Mouse (Mus musculus): ENCODE results near the gene Slamf9. TPM values are rescaled to one million over a fixed set of nuclear protein-coding genes. Genes with fewer than 3 reads are reported as not detected.
A peak's percentile ranks its signal among the peaks of the same experiment; 100 is the strongest.

Slamf9 gene
- total RNA-seq (2021): 1 to 10 TPM in 1 of 2 experiments, under 1 TPM in 1; 0.98 to 1.1 TPM
- long read RNA-seq, experiment 1, partial matches to known transcripts: 0 of 3 reads
- long read RNA-seq, experiment 1, other reads (novel, unspliced or antisense): 0 of 3 reads
- long read RNA-seq, experiment 2, partial matches to known transcripts: 0 of 1 reads
- long read RNA-seq, experiment 2, other reads (novel, unspliced or antisense): 0 of 1 reads

DNA sequence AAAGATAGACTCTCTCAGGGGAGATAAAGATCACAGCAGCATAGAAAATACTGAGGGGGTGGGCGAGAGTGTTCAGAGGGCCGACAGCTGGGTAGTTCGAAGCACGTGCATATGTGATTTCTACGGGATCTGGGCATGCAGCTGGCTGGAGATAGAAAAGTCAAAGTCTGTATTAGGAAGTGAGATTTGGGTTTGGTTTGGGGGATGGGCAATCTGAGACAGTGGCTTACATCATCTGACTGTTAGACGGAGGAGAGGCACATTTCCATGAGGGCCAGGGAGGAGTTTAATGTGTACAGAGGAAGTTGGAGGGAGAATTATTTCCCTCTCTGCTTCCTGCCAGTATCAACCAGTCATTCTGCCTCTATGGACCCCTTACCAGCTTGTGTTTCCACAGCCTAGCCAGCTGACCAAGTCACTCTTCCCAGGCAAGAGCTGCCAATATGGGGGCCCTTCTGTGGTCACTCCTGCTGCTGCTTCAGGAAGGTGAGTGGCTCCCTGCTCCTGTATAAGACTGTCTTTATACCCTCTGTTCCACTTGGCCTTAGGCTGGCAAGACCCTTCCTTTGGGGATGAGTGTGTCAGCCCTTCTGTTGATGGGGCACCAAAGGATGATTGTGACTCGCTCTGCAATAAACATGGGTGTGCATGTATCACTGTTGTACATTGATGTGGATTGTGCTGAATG is at the start of gene Slamf9:
TSS of gene Slamf9 (plus strand) at position 305 of the 688 bp plus-strand sequence.
- DNase-seq: no peak
- intact Hi-C loops (cut with DNase I): no loop called here

DNA sequence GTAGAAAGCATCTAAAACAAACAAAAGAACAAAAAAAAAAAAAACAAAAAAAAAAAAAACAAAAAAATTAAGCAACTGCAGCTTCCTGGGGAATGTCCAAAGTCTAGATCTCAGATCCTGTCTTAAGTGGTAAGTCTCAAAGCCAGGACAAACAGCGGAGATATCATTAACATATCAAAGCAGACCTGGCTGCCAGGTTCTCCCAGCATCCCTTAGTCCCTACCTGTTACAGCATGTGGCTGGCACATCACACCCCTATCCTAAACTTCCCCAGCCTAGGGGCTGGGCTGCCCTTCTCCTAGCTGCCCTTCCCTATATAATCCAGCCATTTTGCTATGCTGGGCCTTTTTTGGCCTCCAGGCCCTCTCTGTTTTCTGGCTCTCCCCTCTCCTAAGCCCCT is 48.7 kb upstream of the Slamf9 start:
- no peak for DNase-seq
- intact Hi-C loops (cut with DNase I): no loop called here

DNA sequence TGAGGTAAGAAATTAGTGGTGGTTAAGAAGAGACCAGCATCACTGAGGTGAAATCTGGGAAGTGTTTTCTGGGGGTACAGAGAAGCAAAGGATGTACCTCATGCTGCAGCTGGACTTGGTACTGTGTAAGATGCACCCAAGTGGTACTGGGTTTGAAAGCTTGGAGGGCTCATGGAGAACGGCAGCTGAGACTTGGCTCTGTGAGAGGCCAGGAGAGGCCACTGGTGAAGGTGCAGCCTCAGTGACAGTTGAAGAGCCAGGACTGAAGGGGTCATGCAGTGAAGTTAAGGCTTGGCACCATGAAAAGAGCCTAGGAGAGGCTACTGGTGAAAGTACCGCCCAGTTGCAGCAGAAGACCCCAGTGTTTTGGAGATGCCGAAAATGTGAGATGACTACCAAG is 47.3 kb upstream of the Slamf9 start:
- DNase-seq: no peak
- intact Hi-C loops (cut with DNase I): no loop called here

DNA sequence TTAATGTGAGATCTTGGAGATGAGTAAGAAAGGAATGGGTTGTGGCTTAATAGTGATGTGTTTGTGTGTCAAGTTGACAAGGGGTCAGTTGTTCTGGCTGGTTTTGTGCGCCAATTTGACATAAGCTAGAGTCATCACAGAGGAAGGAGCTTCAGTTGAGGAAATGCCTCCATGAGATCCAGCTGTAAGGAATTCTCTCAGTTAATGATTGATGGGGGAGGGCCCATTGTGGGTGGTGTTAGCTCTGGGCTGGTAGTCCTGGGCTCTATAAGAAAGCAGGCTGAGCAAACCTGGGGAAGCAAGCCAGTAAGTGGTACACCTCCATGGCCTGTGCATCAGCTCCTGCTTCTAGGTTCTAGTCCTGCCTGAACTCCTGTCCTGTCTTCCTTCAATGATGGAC is 46.5 kb upstream of the Slamf9 start:
- DNase-seq: no peak
- intact Hi-C loops (cut with DNase I): no loop called here

DNA sequence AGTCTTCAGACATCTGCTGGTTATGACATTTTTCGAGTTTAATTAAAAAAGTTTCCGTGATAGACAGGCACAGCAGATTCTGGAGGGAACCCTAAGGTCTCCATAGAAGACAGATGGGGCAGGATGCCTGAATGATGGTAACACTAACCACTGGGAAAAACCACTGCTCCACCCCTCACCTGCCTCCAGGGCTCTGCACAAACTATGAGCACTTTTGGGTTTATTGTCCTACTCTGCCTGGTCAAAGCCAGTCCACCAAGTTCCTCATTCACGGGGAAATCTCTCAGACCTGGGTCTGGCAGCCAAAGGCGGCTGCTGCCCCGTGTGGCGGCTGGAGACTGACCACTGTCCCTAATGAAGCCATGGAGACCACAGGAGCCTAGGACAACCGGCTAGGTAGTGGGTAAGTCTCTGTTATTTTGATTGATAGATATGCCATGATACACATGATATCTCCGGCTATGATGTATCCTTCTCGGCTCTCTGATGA is 44.4 kb upstream of the Slamf9 start:
- intact Hi-C loops (cut with DNase I): no loop called here
- DNase-seq: no peak

DNA sequence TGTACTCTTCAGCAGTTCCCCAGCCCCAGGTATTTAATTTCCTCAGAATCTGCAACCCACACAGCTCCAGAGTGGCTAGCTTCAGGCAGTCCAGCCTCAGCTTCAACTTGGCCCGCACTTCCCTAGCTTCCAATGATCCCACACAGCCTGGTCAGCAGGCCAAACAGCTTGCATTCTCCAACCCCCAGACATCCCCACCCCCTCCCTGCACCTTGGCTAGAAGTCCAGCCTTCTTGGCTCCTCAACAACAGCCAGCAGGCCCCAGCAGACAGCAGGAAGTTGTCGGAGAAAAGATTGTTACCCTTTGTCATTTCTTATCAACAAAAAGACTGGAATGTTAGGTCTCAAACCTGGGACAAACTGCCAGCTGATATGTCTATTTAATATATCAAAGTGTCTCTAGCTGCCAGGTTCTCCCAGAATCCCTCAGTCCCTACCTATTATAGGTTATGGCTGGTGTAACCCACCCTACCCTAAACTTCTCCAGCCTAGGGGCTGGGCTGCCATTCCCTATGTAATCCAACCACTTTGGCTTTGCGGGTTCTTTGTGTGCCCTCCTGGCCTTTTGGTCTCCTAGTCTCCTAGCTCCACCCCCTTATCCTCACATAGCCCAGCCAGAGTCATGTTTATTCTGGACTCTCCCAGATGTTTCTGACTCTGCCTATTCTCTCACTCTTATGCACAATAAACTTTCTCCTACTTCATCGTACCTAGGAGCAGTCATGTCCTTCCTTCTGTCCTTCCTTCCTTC is 43.1 kb upstream of the Slamf9 start:
- peak; percentile 67 to 69 for DNase-seq
- intact Hi-C loops (cut with DNase I): no loop called here

DNA sequence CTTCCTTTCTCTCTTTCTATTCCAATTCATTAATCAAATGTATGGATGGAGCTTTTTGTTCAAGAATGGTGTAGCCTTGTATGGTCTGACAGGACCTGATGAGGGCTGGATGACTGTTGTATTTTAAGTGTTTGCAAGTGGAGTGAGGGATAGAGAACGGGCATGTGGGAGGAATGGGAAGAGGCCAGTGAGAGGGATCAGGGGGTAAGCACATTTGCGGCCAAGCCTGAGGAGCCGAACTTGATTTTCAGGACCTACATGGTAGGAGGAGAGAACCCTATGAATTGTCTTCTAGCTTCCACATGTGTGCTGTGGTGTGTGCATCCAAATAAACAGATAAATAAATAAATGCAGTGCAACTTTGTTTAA is 42.6 kb upstream of the Slamf9 start:
- DNase-seq: no peak
- intact Hi-C loops (cut with DNase I): no loop called here

DNA sequence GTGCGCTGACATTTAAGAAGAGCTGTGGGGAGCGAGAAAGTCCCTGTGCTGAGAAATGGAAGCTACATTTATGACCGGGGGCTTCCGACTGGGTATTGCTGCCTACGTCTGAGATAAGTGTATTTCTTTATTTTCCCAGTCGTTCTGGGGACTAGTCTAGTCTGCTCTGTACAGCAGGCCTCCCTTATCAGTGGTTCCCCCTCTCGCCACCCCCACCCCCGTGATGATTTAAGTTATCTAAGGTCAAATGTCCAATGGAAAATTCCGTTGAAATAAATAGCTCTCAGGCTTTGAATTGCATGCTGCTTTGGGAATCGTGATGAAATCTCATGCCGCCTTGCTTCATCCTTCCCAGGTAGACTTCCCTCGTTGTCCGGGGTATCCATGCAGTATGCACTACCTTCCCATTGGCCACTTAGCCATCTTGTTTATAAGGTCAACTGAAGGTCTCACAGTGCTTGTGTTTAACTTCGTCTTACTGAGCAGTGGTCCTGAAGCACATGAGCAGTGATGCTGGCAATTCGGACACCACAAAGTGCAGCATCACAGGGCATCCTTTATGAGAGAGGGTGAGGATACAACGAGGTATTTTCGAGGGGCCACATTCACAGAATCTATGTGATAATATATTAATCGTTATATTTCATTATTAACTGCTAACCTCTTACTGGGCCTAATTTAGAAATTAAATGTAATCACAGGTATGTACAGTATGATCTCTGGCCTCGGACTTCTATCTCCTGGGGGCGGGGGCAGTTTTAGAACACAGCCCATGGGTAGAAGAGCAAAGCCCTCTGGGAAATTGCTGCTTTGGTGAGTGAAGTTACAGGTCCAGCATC is 41.9 kb upstream of the Slamf9 start:
- intact Hi-C loops (cut with DNase I): no loop called here
- DNase-seq: no peak

DNA sequence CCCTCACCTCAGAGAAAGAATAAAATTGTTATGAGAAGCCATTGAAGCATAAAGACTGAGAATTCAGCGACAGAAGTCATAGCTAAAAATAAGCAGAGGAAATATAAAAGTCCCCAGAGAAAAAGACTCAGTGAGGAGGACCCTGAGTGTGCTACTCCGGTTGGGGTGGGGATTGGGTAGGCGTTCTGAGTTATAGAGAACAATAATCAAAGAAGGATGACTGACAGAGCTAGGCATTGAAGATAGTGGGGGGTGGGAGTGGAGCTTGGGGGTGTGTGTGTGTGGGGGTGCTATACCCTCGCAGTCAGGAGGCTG is 41.4 kb upstream of the Slamf9 start:
- intact Hi-C loops (cut with DNase I): no loop called here
- no peak for DNase-seq

DNA sequence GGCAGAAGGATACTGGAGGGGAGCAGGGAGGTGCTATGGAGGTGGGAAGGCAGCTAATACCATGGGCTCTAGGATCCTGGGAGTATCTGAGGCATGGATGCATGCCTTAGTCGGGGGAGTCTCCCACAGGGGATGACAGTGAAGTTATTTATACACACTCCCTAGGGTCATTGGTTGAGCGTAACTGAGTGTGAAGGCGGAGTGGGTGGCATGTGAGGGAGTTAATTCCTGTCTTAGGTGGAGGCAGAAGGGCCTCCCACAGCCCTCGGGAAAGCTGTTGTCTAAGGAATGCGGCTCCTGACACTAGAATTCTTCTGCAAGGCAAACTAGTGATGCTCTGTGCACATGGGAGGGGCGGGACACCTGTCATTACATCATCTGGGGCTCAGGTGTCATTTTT is 38.4 kb upstream of the Slamf9 start:
- DNase-seq: no peak
- intact Hi-C loops (cut with DNase I): no loop called here

DNA sequence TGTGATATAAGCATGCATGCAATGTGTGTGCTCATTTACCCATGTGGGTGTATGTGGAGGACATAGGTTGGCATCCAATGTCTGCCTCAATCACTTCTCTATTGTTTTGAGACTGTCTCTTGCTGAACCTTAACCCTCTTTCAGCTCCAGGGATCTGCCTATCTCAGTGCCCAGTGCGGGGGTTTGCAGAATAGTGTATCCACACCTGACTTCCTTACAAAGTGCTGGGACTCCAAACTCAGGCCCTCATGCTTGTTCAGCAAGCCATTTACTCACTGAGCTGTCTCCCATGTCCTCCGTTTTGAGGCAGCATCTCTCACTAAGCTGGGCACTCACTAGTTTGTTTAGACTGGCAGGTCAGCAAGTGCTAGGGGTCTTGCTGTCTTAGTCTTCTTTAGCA is 36.5 kb upstream of the Slamf9 start:
- intact Hi-C loops (cut with DNase I): no loop called here
- DNase-seq: no peak

DNA sequence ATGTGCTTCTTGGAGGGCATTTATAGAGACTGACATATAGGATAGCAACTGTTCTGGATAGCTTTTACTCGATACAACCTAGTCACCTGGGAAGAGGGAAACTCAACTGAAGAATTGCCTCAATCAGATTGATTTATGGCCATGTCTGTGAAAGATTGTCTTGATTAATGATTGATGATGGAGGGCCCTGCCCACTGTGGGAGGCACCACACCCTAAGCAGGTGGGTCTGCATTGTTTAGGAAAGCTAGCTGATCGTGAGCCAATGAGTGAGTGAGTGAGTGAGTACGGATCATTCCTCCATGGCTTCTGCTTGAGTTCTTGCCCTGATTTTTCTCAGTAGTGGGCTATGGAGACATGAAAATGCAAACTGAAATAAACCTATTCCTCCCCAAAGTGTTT is 34.6 kb upstream of the Slamf9 start:
- no peak for DNase-seq
- intact Hi-C loops (cut with DNase I): no loop called here

DNA sequence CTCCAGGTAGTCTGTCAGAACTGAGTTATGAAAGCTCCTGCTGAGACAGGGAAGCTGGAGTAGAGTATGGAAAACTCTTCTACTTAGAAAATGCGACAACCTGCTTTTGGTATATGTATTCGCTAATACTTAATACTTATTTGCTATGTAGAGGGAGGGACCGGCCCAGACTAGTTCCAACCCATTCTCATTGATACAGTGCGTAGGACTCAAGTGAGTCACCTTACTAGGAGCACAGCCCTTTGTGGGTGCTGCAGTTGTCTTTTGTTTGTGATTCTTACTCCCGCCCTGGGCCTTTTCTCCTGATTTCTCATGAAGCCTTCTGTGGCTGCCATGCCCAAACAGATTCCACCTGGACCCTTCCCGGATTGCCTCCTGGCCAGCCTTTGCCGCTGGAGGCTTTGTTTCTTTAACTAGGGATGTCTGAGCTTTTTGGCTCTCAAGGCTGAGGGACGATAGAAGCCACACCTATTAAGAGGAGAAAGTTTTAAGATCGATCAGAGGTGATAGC is 33.2 kb upstream of the Slamf9 start:
- intact Hi-C loops (cut with DNase I): no loop called here
- DNase-seq: no peak

DNA sequence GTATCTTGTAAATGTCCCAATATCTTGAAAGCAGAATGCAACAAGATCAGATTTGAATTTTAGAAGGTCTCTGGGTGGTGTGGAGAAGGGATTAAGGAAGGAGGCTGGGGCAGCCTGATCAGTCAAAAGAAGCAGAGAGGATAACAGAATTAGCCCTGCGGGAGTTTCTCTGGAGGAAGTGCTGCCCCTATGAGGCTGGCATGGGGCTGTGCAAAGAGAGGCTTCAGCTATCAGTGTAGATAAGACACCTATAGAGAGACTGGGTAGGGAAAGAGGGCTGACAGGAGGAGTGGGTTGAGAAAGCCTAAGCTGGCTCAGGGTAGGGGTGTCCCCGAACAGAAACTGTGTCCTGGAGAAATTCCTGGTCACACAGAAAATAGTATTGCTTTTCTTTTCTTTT is 24.9 kb upstream of the Slamf9 start:
- intact Hi-C loops (cut with DNase I): no loop called here
- DNase-seq: no peak

DNA sequence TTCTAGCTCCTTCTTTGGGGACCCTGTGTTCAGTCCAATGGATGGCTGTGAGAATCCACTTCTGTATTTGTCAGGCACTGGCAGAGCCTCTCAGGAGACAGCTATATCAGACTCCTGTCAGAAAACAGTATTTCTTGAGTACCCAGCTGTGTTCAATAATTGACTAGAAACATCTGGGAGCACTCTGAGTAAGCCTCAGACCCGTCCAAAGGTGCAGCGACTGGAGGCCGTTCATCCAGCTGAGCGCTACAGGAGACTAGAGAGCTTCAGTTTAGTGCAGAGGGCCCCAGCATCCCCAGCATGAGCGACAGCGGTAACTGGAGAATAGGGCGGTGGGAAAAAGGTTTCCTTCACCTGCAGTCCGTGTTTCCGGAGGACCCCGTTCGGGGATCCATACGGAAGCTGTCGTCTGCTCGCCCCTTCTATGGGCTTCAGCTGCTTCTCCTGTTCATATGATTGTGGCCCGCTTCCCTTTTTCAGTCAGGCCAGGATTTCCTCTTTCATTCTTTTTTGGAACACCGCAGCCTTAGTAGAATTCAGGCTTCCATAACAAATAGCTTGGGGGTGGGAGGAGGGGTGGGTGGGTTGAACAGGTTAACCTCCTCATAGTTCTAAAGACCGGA is 24.2 kb upstream of the Slamf9 start:
- no peak for DNase-seq
- intact Hi-C loops (cut with DNase I): no loop called here

DNA sequence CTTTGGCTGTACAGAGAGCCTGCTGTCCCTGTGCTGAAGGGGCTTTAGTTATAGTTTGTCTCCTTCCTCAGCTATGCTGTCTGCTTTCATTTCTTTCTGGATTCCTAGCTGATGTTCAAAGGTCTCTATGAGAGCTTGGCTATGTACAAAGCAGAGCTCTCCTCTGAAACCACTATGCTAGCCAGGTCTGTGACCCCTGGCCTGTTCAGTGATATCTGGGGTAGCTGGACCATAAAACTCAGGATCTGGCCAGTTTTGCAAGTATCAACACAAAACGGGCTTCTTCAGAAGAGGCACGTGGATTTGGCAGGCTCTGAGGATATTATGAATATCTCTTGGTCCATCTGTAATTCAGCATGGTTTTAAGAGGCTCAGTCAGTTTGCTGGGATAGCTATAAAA is 22.2 kb upstream of the Slamf9 start:
- intact Hi-C loops (cut with DNase I): no loop called here
- DNase-seq: no peak

DNA sequence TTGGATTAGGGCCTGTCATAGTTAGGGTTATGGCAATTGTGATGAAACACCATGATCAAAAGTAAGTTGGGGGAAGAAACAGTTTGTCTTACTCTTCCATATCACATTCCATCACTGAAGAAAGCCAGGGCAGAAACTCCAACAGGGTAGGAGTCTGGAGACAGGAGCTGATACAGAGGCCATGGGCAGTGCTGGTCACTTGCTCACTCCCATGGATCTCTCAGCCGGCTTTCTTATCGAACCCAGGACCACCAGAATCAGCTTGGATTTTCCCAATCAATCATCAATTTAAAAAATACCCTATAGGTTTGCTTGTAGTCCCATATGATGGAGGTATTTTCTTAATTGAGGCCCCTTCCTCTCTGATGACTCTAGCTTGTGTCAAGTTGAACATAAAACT is 21.3 kb upstream of the Slamf9 start:
- intact Hi-C loops (cut with DNase I): no loop called here
- no peak for DNase-seq

DNA sequence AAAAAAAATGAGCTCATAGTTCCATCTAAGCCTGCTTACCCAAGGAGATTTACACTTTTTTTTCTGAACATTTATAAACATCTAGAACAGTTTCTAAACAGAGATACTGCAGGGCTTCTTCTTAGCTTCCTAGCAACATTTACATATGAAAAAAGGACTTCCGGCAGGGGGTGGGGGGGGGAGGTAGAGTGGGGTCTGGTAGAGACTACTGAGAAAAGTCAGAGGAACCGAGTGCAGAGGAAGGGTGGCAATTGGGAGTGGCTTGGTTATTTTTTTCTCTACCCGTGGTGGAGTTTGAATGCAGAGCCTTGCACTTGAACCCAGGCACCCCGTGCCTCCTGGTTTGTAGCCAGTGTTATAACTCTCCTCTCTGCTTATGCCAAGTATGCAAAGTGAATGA is 19.7 kb upstream of the Slamf9 start:
- DNase-seq: no peak
- intact Hi-C loops (cut with DNase I): no loop called here

DNA sequence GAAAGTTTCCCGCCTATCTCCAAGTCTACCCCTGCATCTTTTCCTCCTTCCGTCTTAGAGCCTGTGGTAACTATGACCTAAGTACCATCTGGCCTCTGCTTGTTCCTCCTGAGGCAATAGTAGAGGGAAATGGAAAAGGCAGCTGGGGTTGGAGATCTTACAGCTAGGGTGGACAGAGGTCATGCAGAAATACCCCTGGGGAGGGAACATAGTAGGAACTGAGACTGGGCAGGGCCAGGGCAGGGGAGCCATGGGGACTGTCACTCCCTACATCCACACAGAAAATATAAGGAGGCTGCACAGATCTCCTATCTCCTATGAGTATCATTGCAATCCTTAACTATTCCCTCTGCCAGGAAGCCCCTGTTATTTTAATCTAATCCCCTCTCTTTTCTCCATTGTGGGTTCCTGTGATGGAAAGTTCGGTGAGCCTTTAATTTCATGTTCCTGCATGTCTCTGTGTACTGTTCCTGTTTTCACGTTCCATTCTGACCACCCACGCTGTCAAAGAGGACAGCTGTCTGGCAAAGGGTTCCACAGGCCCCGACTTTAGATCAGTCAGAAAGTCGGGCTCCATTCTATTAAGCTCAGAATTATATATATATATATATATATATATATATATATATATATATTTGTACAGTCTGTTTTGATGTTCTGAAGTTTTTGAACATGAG is 19.0 kb upstream of the Slamf9 start:
- intact Hi-C loops (cut with DNase I): no loop called here
- DNase-seq: peak; percentile 20 to 26

DNA sequence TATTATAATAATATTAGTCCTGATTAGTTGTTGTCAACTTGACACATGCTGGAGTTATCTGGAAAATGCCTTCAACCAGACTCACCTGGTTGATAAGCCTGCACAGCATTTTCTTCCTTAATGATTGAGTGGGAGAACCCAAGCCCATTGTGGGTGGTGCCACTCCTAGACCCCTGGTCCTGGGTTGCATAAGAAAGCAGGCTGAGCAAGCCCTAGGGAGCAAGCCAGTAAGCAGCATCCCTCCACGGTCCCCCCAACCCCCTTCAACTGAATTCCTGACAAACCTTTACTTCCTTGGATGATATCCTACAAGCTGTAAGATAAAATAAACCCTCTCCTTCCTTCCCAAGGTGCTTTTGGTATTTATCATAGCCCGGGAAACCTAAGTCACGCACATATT is 18.0 kb upstream of the Slamf9 start:
- no peak for DNase-seq
- intact Hi-C loops (cut with DNase I): no loop called here
